ENCODE assay signal across 10 mouse cellular contexts in genomic region chr16:45070383-45071083, GRCm38 (mm10). TPM values are rescaled to one million over a fixed set of nuclear protein-coding genes. Genes with fewer than 3 reads are reported as not detected.
DNase-seq lines count a peak whose midpoint lies in the region; ATAC-seq lines count a peak whose summit lies in the region.
"Had no signal": no experiment of that assay in that cellular context is flagged by ENCODE, and none has a peak within 500 bp of the region (broad histone marks: within the 10 kb centered on the region; RNA-seq: fewer than 3 reads in every experiment).

No protein-coding gene starts in this region.

- H3K36me3 ChIP-seq in lung, embryonic 15.5 days = no peaks in the 10 kb centered on the region

- H3K4me1 ChIP-seq in lung, embryonic 15.5 days = no peaks in the 10 kb centered on the region

- H3K4me2 ChIP-seq in lung, embryonic 15.5 days = no peak overlapping the region

- H3K27me3 ChIP-seq in lung, embryonic 15.5 days = no peaks in the 10 kb centered on the region

- H3K9ac ChIP-seq in lung, embryonic 15.5 days = no peak overlapping the region

- no peak overlapping the region for H3K27ac ChIP-seq in lung, embryonic 15.5 days

- ATAC-seq in lung, embryonic 15.5 days (ENCODE audit: borderline replicate concordance, extremely low read depth, low FRiP score, low TSS enrichment) = peak; percentile 46; the same call in 1 of the 2 replicates
- ATAC-seq: forebrain, embryonic 16.5 days had no signal

- peak; percentile 11 to 57 for DNase-seq in adrenal gland, adult (ENCODE audit: inconsistent age in 2 of 2, low spot score in 1 of 2)
- DNase-seq in adrenal gland, postnatal 4 days (ENCODE audit: low spot score in 2 of 2) = no peak
- peak; percentile 12 for DNase-seq in 416B (ENCODE audit: low read depth)
- peak; percentile 71 to 81 for DNase-seq in gastrocnemius, adult 8-10 months (ENCODE audit: low spot score in 2 of 2)
- no peak for DNase-seq in layer of hippocampus, adult 9-11 months
- DNase-seq in retina, postnatal 1 day = no peak
- DNase-seq in retina, embryonic 14.5 days (ENCODE audit: low spot score) = no peak
- DNase-seq: cerebellum, postnatal 25 days had no signal

- no peak overlapping the region for H3K4me3 ChIP-seq in lung, embryonic 15.5 days

- H3K9me3 ChIP-seq in lung, embryonic 15.5 days = no peaks in the 10 kb centered on the region

- WGBS in lung, embryonic 15.5 days = 70% methylated on average over 8 of the region's 8 CpGs

RNA-seq across cellular contexts. Expression of gene Ccdc80, which starts 22.7 kb away (rescaled TPM):
- 10 to 100 TPM; 65.8 to 67.5 TPM for total RNA-seq in adrenal gland, postnatal 4 days (2021)
- 10 to 100 TPM in 3 of 4 experiments, 1 to 10 TPM in 1; 9.3 to 24.8 (median 12.4) TPM for total RNA-seq in gastrocnemius, adult 8-10 months (2022)
- polyA plus RNA-seq in lung, embryonic 15.5 days (2015; fragmentation: Nextera tagmentation; extraction: Ambion mirVana) = 73.1 and 73.5 TPM in 2 replicates

Comparison
In these comparisons a context has a peak if more than half of its experiments do, and no peak if none do; other contexts are left out.
1. DNase-seq: peak in adrenal gland, adult (2 of 2), 416B (single experiment) and gastrocnemius, adult 8-10 months (2 of 2); none in adrenal gland, postnatal 4 days (0 of 2), layer of hippocampus, adult 9-11 months (single experiment), retina, postnatal 1 day (single experiment) and retina, embryonic 14.5 days (single experiment).